Mouse (Mus musculus) forebrain, embryonic 12.5 days (tissue): ENCODE measurements around the gene Cdc26. TPM values are rescaled to one million over a fixed set of nuclear protein-coding genes. Genes with fewer than 3 reads are reported as not detected.

Source experiments
- ATAC-seq: fragments of 200-750 bp; cut with Nextera tagmentation; 2 replicates; pipeline ENCODE4 v1.8.0; 2017; ENCODE audit warnings: moderate TSS enrichment; ENCODE audit not compliant: low FRiP score
- H3K27ac ChIP-seq: fragments of 300-500 bp; sonication (generic); 2 replicates; pipeline ENCODE4 v1.5.1; 2016; ENCODE audit warnings: mild to moderate bottlenecking
- H3K27me3 ChIP-seq: fragments of 300-500 bp; sonication (generic); 2 replicates; pipeline ENCODE4 v1.6.1; 2016; ENCODE audit warnings: mild to moderate bottlenecking
- H3K36me3 ChIP-seq: fragments of 300-500 bp; sonication (generic); replicated peaks from 2 replicates; pipeline ENCODE4 v1.6.1; 2016; ENCODE audit warnings: mild to moderate bottlenecking
- H3K4me1 ChIP-seq: fragments of 300-500 bp; sonication (generic); 2 replicates; pipeline ENCODE4 v1.6.1; 2016
- H3K4me2 ChIP-seq: fragments of 300-500 bp; sonication (generic); 2 replicates; pipeline ENCODE4 v1.6.1; 2016; ENCODE audit warnings: mild to moderate bottlenecking, moderate library complexity
- H3K4me3 ChIP-seq: fragments of 300-500 bp; sonication (generic); replicated peaks from 2 replicates; pipeline ENCODE4 v1.5.1; 2016; ENCODE audit warnings: mild to moderate bottlenecking
- H3K9ac ChIP-seq: fragments of 300-500 bp; sonication (generic); 2 replicates; pipeline ENCODE4 v1.6.1; 2016; ENCODE audit warnings: mild to moderate bottlenecking
- H3K9me3 ChIP-seq: fragments of 300-500 bp; sonication (generic); 2 replicates; pipeline ENCODE4 v1.6.1; 2016
- WGBS: fragments of 180-500 bp; shearing (Covaris S2); methylation state at CpG from one replicate; pipeline ENCODE4 v1.1.7; 2016; 5-methylcytosine and 5-hydroxymethylcytosine counted together
- polyA plus RNA-seq: library from polyadenylated mRNA; unstranded; fragments of >200 nt; fragmentation: Nextera tagmentation; extraction: Ambion mirVana; gene quantifications from 2 replicates; pipeline ENCODE4 v1.2.1, GENCODE M21; 2016

Gene Cdc26
- polyA plus RNA-seq, 1 experiment from 2014 or later: 173 TPM

DNA sequence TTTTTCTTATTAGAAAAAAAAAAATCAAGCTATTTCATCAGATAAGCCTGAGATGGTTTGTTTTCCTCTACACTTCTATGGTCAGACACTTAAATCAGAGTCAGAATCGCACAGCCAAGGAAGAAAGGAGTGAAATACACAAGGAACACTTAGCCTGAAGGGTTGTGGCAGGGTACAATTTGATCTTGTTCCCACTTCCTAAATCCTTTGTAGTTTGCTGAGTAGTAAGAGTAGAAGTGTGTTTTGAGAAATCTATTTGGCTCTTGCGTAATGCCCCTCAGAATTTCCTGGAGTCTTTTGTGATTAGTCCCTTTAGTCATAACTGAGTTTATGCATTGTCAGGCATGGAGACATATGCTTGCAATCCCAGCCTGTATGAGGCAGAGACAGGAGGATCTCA is 59.1 kb downstream of the Cdc26 start:
- Histone ChIP-seq H3K4me1 (no peaks in the 10 kb centered on the region), H3K27ac (no peak overlapping the region), H3K27me3 (no peaks in the 10 kb centered on the region), H3K36me3 (peaks cover 13% of the 10 kb centered on the region), H3K9ac (no peak overlapping the region), H3K4me2 (no peak overlapping the region), H3K9me3 (no peaks in the 10 kb centered on the region), H3K4me3 (no peak overlapping the region)
- WGBS: 94% methylated on average over 2 of the region's 2 CpGs
- no peak for ATAC-seq

DNA sequence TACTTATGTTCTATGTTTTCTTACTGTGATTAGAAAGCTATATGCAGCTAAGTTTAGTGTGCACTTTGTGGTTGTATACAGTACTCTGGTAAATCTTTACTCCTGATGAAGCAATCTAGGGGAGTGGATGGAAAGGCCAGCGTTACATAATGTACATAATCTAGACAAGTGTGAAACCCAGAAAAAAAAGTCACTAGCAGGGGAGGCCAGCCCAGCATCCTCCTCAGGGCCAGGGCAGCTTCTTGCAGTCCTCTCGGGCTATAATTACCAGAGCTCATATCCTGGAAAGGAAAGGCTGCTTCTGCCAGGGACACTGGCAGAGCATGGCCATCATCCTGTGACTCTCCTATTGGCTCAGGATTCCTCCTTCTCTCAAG is 60.1 kb downstream of the Cdc26 start:
- WGBS: 89% methylated on average over 2 of the region's 2 CpGs
- Histone ChIP-seq H3K9ac (no peak overlapping the region), H3K27me3 (no peaks in the 10 kb centered on the region), H3K4me2 (no peak overlapping the region), H3K27ac (no peak overlapping the region), H3K36me3 (peaks cover 17% of the 10 kb centered on the region), H3K9me3 (no peaks in the 10 kb centered on the region), H3K4me3 (no peak overlapping the region), H3K4me1 (no peaks in the 10 kb centered on the region)
- ATAC-seq: no peak

DNA sequence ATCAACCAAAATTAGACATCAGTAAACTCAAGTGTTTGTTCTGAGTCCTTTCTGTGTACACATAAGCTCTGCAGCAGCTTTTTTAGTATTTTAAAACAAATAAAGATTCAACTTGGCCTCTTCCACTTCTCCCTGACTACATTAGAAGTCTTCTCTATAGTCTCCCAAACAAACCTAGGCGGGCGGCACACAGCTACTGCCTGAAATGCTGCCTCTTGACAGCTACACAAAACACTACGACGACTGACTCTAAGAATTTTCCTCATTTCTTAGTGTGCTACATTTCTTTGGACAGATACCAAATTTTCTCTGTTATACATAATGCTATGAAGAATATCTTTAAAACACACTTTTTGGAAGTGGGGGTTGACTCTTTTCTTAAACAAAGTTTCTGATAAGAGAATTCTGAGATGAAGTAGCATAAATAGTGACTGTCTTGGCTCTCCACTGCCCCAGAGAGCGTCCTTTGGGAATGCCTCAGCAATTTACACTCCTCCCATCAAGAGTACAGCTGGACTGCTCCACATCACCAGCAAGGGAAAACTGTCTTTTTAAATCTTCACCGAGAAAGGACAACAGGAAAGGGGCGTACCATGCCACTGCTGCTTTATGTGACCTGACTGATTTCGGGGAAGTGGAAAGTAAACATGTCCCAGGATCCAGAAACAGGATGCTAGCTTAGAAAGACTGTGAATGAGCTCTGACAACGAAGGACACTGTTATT is 60.7 kb downstream of the Cdc26 start:
- no peak for ATAC-seq
- H3K36me3 ChIP-seq: peaks cover 17% of the 10 kb centered on the region

DNA sequence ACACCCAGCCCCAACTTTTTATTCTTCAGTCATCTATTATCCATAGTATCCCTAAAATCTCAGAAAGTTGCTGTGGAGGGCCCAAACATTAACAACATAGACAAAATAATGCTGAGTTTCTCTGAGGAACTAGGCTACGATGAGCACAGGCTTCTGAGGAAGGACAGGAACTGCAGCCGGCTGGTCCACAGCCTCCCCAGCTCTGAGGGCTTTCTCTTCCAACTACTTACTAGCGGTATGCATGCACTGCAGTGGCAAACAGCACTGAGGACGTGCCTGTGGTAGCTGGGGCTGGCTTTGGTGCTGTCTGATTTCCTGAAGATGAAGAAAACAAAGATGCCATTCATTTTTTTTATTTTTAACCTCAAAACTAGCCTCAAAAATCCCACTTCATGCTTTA is 62.6 kb downstream of the Cdc26 start:
- H3K27ac ChIP-seq: no peak overlapping the region
- no peak overlapping the region for H3K4me2 ChIP-seq
- no peaks in the 10 kb centered on the region for H3K27me3 ChIP-seq
- H3K9ac ChIP-seq: no peak overlapping the region
- no peak overlapping the region for H3K4me3 ChIP-seq
- 85% methylated on average over 4 of the region's 4 CpGs for WGBS
- ATAC-seq: no peak
- no peaks in the 10 kb centered on the region for H3K4me1 ChIP-seq
- H3K9me3 ChIP-seq: no peaks in the 10 kb centered on the region
- peaks cover 14% of the 10 kb centered on the region for H3K36me3 ChIP-seq

More for the DNA sequence above, 60.7 kb downstream of the Cdc26 start:
- Histone ChIP-seq H3K4me2 (no peak overlapping the region), H3K27ac (no peak overlapping the region), H3K9me3 (no peaks in the 10 kb centered on the region), H3K27me3 (no peaks in the 10 kb centered on the region), H3K4me1 (no peaks in the 10 kb centered on the region), H3K4me3 (no peak overlapping the region), H3K9ac (no peak overlapping the region)
- WGBS: 84% methylated on average over 9 of the region's 9 CpGs

DNA sequence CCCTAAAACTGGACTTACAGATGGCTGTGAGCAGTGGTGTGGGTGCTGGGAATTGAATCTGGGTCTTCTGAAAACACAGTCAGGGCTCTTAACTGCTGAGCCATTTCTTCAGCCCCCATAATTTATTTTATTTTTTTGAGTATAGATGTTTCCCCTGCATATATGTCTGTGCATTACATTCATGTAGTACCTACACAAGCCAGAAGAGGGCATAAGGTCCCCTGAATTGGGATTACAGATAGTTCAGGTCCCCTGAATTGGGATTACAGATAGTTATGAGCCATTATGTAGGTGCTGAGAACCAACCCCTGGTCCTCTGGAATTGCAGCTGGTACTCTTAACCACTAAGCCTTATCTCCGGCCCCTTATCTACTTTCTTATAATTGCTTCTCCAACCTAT is 64.4 kb downstream of the Cdc26 start:
- Histone ChIP-seq H3K9ac (no peak overlapping the region), H3K27ac (no peak overlapping the region), H3K27me3 (no peaks in the 10 kb centered on the region), H3K4me1 (no peaks in the 10 kb centered on the region), H3K4me2 (no peak overlapping the region), H3K4me3 (no peak overlapping the region), H3K9me3 (no peaks in the 10 kb centered on the region), H3K36me3 (peaks cover 14% of the 10 kb centered on the region)
- ATAC-seq: no peak
- WGBS: 100% methylated on average over 1 of the region's 1 CpGs

DNA sequence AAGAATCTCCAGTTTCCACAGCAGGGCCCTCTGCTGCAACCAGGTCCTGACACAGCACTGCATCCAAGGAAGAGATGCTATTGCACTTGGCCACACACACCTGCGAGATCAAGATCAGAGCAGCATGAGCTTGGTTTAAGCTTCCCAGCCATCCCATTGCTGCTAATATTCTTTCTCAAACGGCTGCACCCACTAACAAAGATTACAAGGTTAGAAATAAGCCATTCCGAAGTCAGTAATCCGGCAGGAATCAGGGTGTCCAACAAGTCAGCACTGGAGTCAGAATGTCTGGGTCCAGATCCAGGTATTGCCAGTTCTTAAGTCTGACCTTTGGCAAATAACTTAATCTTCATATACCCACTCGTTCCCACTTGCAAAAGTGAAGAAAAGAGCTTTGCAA is 69.9 kb downstream of the Cdc26 start:
- no peaks in the 10 kb centered on the region for H3K9me3 ChIP-seq
- 88% methylated on average over 5 of the region's 5 CpGs for WGBS
- H3K27ac ChIP-seq: no peak overlapping the region
- H3K9ac ChIP-seq: no peak overlapping the region
- H3K27me3 ChIP-seq: no peaks in the 10 kb centered on the region
- H3K4me3 ChIP-seq: no peak overlapping the region
- H3K4me2 ChIP-seq: no peak overlapping the region
- H3K4me1 ChIP-seq: no peaks in the 10 kb centered on the region
- ATAC-seq: no peak
- peaks cover 22% of the 10 kb centered on the region for H3K36me3 ChIP-seq

Other genes with a start within 250 kb of the Cdc26 start
- gene Zfp37, start 177.6 kb downstream of the Cdc26 start, polyA plus RNA-seq: 23.5 and 28.2 TPM in 2 replicates
- 7.1 and 7.4 TPM in 2 replicates for gene Slc31a2, start 146.1 kb downstream of the Cdc26 start, polyA plus RNA-seq
- gene Fkbp15, start 48.1 kb downstream of the Cdc26 start, polyA plus RNA-seq: 23.7 and 24.0 TPM in 2 replicates
- gene Slc31a1, start 47.9 kb downstream of the Cdc26 start, polyA plus RNA-seq: 48.7 and 49.0 TPM in 2 replicates
- gene Prpf4, start 155 bp upstream of the Cdc26 start, polyA plus RNA-seq: 25.8 and 27.8 TPM in 2 replicates
- not detected in 2 replicates for gene Rnf183, start 26.6 kb upstream of the Cdc26 start, polyA plus RNA-seq
- 11.9 and 14.8 TPM in 2 replicates for gene Wdr31, start 62.3 kb upstream of the Cdc26 start, polyA plus RNA-seq
- gene Bspry, start 71.4 kb upstream of the Cdc26 start, polyA plus RNA-seq: 0.92 and 1.3 TPM in 2 replicates
- 7.7 and 9.5 TPM in 2 replicates for gene Hdhd3, start 94.8 kb upstream of the Cdc26 start, polyA plus RNA-seq
- 67.5 and 74.1 TPM in 2 replicates for gene Alad, start 111.3 kb upstream of the Cdc26 start, polyA plus RNA-seq
- 113 and 115 TPM in 2 replicates for gene Pole3, start 116.4 kb upstream of the Cdc26 start, polyA plus RNA-seq
- gene 4933430I17Rik, start 116.7 kb upstream of the Cdc26 start, polyA plus RNA-seq: 1.4 TPM in 2 replicates
- gene Rgs3, start 151.2 kb upstream of the Cdc26 start, polyA plus RNA-seq: 54.3 and 60.2 TPM in 2 replicates